Mouse (Mus musculus): ENCODE results near the gene Mreg.

- TF ChIP-seq POLR2A (IDR thresholded peaks at IDR 0.05; ENCODE audit: borderline replicate concordance, extremely low read depth, insufficient read depth, insufficient read length, poor library complexity, severe bottlenecking), result no peak
- peak; percentile 21; the same call in 1 of the 2 replicates for TF ChIP-seq CTCF (IDR thresholded peaks at IDR 0.05; ENCODE audit: borderline replicate concordance, extremely low read depth, insufficient read depth, insufficient read length)
Observed at GRCm38 (mm10) chr1:72165723-72166467, 46.2 kb downstream of the Mreg start.

Data from brain, embryonic 14.5 days (tissue).